Mouse (Mus musculus) cerebellum, adult 2 months (tissue): ENCODE data around the gene Nsun3.

ENCODE experiments used
- CTCF ChIP-seq: fragments of 200-500 bp; IDR thresholded peaks from 2 replicates; pipeline ENCODE4 v1.5.1; 2011; ENCODE audit warnings: low read depth, mild to moderate bottlenecking, control low read depth, low read length, moderate library complexity, borderline replicate concordance; ENCODE audit not compliant: insufficient read depth
- POLR2A ChIP-seq: fragments of 200-500 bp; IDR thresholded peaks from 2 replicates; pipeline ENCODE4 v1.6.1; 2011; ENCODE audit warnings: low read length, control low read depth, borderline replicate concordance; ENCODE audit not compliant: insufficient read depth

DNA sequence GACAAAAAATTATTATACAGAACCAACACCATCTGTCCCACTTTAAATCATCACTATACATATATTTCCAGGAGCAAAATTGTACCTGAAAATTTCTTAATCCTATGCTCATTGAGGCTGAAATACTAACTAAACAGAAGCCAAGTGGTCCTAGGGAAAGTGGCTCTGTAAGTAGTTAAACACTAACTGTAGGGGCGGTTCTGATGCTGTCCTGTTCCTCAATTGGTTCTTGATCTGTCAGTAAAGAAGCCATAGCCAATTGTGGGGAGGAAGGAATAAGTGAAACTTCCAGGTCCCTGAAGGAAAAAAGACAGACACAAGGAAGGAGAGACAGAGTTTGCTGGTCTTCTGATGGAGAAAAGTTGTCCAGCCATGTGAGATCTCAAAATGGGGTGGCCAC, 52.3 kb downstream of the Nsun3 start:
- TF ChIP-seq POLR2A (no peak), CTCF (no peak)
